ENCODE assay signal across 23 mouse cellular contexts in the genomic region with DNA sequence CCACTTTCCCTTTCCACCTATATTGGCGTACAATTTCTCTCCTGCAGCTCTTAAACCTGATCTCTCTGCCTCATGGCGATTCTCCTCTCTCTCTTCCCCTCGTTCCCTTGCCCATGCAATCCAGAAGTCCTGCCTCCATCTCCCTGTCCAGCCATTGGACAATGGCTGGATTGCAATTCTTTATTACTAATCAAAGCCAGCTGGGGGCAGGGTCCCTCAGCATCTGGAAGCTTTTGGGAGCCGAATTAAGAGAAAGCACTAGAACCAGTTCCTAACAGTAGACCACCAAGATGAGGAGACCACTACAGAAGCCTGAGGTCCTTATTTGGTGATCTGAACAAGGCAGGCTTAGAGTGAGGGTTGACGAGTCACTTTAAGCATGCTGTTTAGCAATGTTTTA.
"Had no signal": no experiment of that assay in that cellular context is flagged by ENCODE, and none has a peak within 500 bp of the region (broad histone marks: within the 10 kb centered on the region; RNA-seq: fewer than 3 reads in every experiment).

No protein-coding gene starts in this region.

- H3K27ac ChIP-seq: kidney, postnatal 0 days; layer of hippocampus, adult 2 months; liver, embryonic 12.5 days; liver, embryonic 15.5 days; lung, embryonic 15.5 days; midbrain, embryonic 10.5 days; midbrain, embryonic 15.5 days; neural tube, embryonic 12.5 days; neural tube, embryonic 15.5 days; stomach, postnatal 0 days had no signal

- H3K9me3 ChIP-seq: liver, embryonic 12.5 days; liver, embryonic 15.5 days; lung, embryonic 15.5 days; midbrain, embryonic 10.5 days; midbrain, embryonic 15.5 days; neural tube, embryonic 12.5 days; neural tube, embryonic 15.5 days had no signal

- H3K27me3 ChIP-seq: liver, embryonic 12.5 days; lung, embryonic 15.5 days; megakaryocyte, embryonic 14.5 days; midbrain, embryonic 15.5 days; neural tube, embryonic 12.5 days; neural tube, embryonic 15.5 days had no signal

- ATAC-seq: intestine, postnatal 0 days; liver, embryonic 12.5 days; midbrain, embryonic 15.5 days had no signal

- H3K4me3 ChIP-seq: layer of hippocampus, adult 2 months; liver, embryonic 12.5 days; liver, embryonic 15.5 days; lung, embryonic 15.5 days; megakaryocyte, embryonic 14.5 days; midbrain, embryonic 10.5 days; midbrain, embryonic 15.5 days; neural tube, embryonic 12.5 days; neural tube, embryonic 15.5 days had no signal

- H3K36me3 ChIP-seq: liver, embryonic 12.5 days; liver, embryonic 15.5 days; lung, embryonic 15.5 days; midbrain, embryonic 10.5 days; midbrain, embryonic 15.5 days; neural tube, embryonic 12.5 days; neural tube, embryonic 15.5 days had no signal

- H3K9ac ChIP-seq: liver, embryonic 12.5 days; liver, embryonic 15.5 days; lung, embryonic 15.5 days; midbrain, embryonic 15.5 days; neural tube, embryonic 12.5 days; neural tube, embryonic 15.5 days had no signal

- DNase-seq: kidney, adult 2 months; kidney, postnatal 25 days; layer of hippocampus, adult 9-11 months; left cerebral cortex, postnatal 4 days; liver; lung, adult 18-20 months; lung, postnatal 10 days; lung, postnatal 36 days; right cerebral cortex, postnatal 4 days; thymus, adult 2 months; thymus, postnatal 14 days had no signal

- H3K4me1 ChIP-seq: liver, embryonic 15.5 days; lung, embryonic 15.5 days; midbrain, embryonic 15.5 days; neural tube, embryonic 12.5 days; neural tube, embryonic 15.5 days had no signal

- H3K4me2 ChIP-seq: liver, embryonic 12.5 days; liver, embryonic 15.5 days; lung, embryonic 15.5 days; midbrain, embryonic 15.5 days; neural tube, embryonic 12.5 days; neural tube, embryonic 15.5 days had no signal
